Mouse (Mus musculus) erythroblast, embryonic 14.5 days (primary cell): ENCODE results near the gene Ccnj. TPM values are rescaled to one million over a fixed set of nuclear protein-coding genes. Genes with fewer than 3 reads are reported as not detected.

Experiments used
- H3K27me3 ChIP-seq: 2 replicates; pipeline ENCODE4 v1.6.1; 2012; ENCODE audit warnings: inconsistent platforms; ENCODE audit not compliant: control insufficient read depth
- H3K36me3 ChIP-seq: 2 replicates; pipeline ENCODE4 v1.6.1; 2012; ENCODE audit warnings: mild to moderate bottlenecking, inconsistent platforms; ENCODE audit not compliant: control insufficient read depth
- H3K4me1 ChIP-seq: 2 replicates; pipeline ENCODE4 v1.6.1; 2012; ENCODE audit warnings: inconsistent platforms; ENCODE audit not compliant: control insufficient read depth
- H3K4me3 ChIP-seq: replicated peaks from 2 replicates; pipeline ENCODE3; 2012; ENCODE audit warnings: moderate library complexity, mild to moderate bottlenecking, inconsistent platforms
- H3K9me3 ChIP-seq: 2 replicates; pipeline ENCODE4 v1.6.1; 2012; ENCODE audit warnings: low read length, inconsistent platforms, mixed read lengths; ENCODE audit not compliant: control insufficient read depth
- GATA1 ChIP-seq: IDR thresholded peaks from 2 replicates; pipeline ENCODE4 v1.6.1; 2012; ENCODE audit warnings: low read length, inconsistent platforms, mixed read lengths
- TAL1 ChIP-seq: IDR thresholded peaks from 3 replicates; pipeline ENCODE4 v1.6.1; 2012; ENCODE audit warnings: low read length, inconsistent platforms, mixed read lengths
- polyA plus RNA-seq: library from polyadenylated mRNA; stranded (reverse); fragments of >175 nt; gene quantifications from 2 replicates; pipeline ENCODE4 v1.2.3, GENCODE M21; 2012

The Ccnj gene
- 0.04 and 0.06 TPM in 2 replicates for polyA plus RNA-seq

DNA sequence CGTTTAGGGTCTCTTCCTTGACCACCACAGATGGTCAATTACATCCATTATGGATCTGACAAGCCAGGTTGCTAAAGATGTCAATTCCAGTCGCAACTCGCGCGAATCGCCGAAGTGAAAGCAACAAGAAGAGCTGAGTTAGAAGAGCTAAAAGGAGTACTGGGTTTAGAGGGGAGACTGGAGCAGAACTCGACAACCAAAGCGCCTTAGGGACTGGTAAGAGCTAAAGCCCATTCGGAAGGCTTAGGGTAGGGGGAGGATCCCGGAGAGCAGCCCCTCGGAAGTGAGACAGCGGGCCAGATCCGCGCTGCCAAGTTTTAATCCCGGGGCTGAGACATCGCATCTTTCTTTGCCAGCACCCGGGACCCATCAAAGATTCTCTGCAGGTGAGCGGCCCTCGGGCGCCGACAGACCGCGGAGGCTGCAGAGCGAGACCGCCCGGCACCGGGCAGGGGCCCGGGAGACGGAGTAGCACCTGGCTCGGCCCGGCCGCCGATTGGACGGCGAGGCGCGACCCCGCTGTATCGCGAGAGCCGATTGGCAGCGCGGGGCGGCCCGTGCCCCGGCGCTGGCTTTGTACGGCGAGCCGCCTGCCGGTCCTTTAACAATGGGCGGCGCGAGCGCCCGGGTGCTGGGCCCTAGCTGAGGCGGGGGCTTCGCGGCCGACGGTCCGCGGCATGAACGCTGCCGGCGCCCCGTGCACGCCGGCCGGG lies at the start of gene Ccnj:
Gene Ccnj (plus strand): TSS at position 577 of the 713 bp plus-strand sequence.
- Histone ChIP-seq H3K4me3 (peak within 1 kb of the TSS; percentile 87), H3K36me3 (peaks cover 3% of the 10 kb centered on the region; the same call in 1 of the 2 replicates), H3K4me1 (peaks cover 43% of the 10 kb centered on the region), H3K27me3 (peaks cover 26% of the 10 kb centered on the region), H3K9me3 (no peaks in the 10 kb centered on the region)
- TF ChIP-seq GATA1 (no peak), TAL1 (no peak)

DNA sequence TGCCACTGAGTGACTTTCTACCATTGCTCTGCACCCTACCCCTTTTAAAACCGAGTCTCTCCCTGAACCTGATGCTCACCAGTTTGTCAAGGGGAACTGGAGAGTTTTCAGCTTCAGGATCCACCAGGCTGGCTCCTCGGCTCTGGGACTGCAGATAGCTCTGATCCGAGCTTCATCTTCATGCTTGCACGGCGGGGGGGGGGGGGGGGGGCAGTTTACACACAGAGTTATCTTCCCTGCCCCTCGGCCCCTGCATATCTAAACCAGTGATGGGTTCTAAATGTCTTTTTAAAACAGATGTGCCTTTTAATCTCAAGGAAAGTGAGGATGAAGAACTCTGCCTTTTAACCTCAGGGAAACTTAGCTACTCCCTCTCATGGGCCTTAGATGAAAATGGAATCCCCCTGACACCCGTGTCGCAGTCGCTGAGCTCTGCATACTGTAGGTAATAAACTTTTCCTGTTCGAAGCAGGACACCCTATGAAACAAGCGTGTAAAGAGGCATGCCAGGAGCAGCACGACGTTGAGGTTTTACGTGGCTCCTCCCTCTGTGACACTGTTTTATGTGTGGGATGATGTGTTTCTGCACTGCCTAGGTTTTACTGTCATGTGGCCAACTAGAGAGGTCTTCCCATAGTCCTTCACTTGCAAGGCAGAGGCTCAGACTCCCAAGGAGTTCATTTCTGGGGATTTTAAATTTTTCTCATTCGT lies 42.9 kb upstream of the Ccnj start:
- Histone ChIP-seq H3K4me3 (no peak overlapping the region), H3K9me3 (no peaks in the 10 kb centered on the region), H3K4me1 (peaks cover 2% of the 10 kb centered on the region), H3K27me3 (0 out of 2 replicates have a peak, but pooled peaks cover 2% of the 10 kb centered on the region), H3K36me3 (no peaks in the 10 kb centered on the region)
- TF ChIP-seq GATA1, result no peak
- no peak for TF ChIP-seq TAL1

GRCm38 (mm10) chr19:40788715-40789084 lies 42.4 kb upstream of the Ccnj start:
- H3K4me1 ChIP-seq, result peaks cover 2% of the 10 kb centered on the region
- H3K27me3 ChIP-seq, result peaks cover 5% of the 10 kb centered on the region; the same call in 1 of the 2 replicates
- no peaks in the 10 kb centered on the region for H3K9me3 ChIP-seq
- TF ChIP-seq GATA1, result no peak
- no peak for TF ChIP-seq TAL1
- no peak overlapping the region for H3K4me3 ChIP-seq
- H3K36me3 ChIP-seq, result no peaks in the 10 kb centered on the region

DNA sequence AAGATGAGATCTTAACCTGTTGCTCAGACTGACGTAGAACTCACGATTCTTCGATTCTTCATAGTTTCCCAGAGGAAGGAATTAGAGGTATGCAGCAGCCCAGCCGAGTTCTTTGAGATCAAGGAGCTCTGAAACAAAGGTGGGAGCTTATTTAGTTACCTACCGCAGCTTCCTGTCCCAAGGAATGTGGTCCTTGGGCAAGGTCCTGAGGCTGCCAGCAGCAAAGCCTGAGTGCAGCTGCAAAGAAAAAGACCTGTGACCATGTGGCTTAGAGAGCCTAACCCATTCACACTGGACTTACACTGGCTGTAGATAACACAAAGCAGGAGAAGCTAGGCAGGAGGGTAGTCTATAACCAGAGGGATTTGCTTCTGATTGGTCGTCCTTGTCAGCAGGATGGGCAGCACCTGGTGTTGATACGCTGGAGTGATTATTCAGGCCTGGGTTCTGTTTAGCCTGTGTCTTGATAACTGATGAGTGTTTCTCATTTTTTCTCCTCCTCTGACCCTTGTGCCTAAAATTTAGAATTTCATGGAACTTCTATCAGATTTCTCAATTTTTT lies 25.8 kb upstream of the Ccnj start:
- Histone ChIP-seq H3K4me1 (peaks cover 7% of the 10 kb centered on the region), H3K9me3 (no peaks in the 10 kb centered on the region), H3K36me3 (no peaks in the 10 kb centered on the region), H3K4me3 (no peak overlapping the region), H3K27me3 (peaks cover 5% of the 10 kb centered on the region; the same call in 1 of the 2 replicates)
- no peak for TF ChIP-seq TAL1

DNA sequence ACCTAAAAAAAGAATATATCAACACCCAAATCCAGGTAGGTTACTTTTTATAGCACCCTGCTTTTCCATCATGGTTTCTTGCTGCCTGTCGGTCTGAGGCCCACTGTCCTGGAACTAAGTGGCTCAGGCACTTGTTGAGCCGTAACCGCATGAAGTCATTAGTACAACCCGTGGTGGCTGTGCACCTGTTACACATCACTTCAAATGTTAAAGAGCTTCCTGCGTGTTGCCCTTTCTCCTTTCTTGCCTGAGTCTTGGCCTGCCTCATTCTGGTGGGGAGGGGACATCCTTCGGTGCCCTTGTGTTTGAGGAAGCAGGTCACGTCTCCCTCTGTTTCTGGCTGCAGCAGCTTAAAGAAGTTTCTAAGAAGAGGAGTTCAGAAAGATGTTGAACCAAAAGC lies 21.2 kb upstream of the Ccnj start:
- Histone ChIP-seq H3K4me1 (peaks cover 41% of the 10 kb centered on the region), H3K27me3 (no peaks in the 10 kb centered on the region), H3K4me3 (no peak overlapping the region), H3K9me3 (no peaks in the 10 kb centered on the region), H3K36me3 (peaks cover 3% of the 10 kb centered on the region; the same call in 1 of the 2 replicates)
- no peak for TF ChIP-seq TAL1
- no peak for TF ChIP-seq GATA1

DNA sequence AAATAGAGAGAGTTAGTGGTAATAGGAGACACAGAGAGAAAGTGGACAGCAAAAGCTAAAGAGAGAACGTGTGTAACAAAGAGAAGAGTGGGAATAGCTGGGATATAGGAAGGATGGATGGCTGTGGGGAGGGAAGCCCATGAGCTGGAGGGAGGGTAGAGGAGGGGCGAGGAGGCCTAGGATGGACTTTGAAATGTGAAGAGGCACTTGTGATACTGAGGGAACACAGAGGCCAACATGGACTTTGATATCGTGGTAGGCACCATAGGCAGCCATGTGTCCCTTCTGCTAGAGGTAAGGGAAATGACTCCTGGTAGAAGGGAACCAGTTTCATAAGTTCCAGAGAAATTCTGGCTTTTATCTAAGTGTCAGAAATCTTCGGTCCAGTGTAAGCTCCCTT lies 19.2 kb upstream of the Ccnj start:
- Histone ChIP-seq H3K9me3 (no peaks in the 10 kb centered on the region), H3K27me3 (no peaks in the 10 kb centered on the region), H3K36me3 (peaks cover 3% of the 10 kb centered on the region; the same call in 1 of the 2 replicates), H3K4me3 (no peak overlapping the region), H3K4me1 (peaks cover 49% of the 10 kb centered on the region)
- no peak for TF ChIP-seq TAL1
- TF ChIP-seq GATA1, result no peak

DNA sequence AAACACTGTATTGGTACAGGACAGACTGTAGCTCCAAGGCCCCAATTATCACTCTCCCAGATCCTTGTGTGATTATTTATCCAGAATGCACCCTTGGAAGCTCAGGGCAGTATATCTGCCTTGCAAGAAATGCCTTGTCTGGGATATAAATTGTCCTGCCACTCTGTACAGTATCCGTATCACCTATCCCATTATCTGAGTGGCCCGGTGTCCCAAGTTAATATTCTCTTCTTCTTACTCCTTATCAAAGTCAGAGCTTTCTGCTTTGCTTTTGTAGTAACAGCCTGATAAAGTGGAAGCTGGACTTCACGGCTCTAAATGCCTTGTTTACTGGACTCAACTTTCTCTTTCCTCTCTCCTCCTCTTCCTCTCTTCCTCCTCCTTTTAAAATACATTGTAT lies 18.3 kb upstream of the Ccnj start:
- Histone ChIP-seq H3K9me3 (no peaks in the 10 kb centered on the region), H3K36me3 (peaks cover 3% of the 10 kb centered on the region; the same call in 1 of the 2 replicates), H3K27me3 (no peaks in the 10 kb centered on the region), H3K4me1 (peaks cover 58% of the 10 kb centered on the region), H3K4me3 (peak overlapping the region; percentile 53)
- peak; percentile 51 for TF ChIP-seq GATA1
- no peak for TF ChIP-seq TAL1

- H3K4me1 ChIP-seq, result peaks cover 64% of the 10 kb centered on the region
- H3K27me3 ChIP-seq, result no peaks in the 10 kb centered on the region
Measured at GRCm38 (mm10) chr19:40813385-40813784, 17.7 kb upstream of the Ccnj start.

GRCm38 (mm10) chr19:40815645-40816183 lies 15.4 kb upstream of the Ccnj start:
- Histone ChIP-seq H3K4me1 (peaks cover 78% of the 10 kb centered on the region), H3K4me3 (no peak overlapping the region), H3K9me3 (no peaks in the 10 kb centered on the region), H3K36me3 (peaks cover 3% of the 10 kb centered on the region; the same call in 1 of the 2 replicates), H3K27me3 (no peaks in the 10 kb centered on the region)
- TF ChIP-seq GATA1, result no peak
- TF ChIP-seq TAL1, result no peak

More at GRCm38 (mm10) chr19:40813385-40813784, 17.7 kb upstream of the Ccnj start:
- peak overlapping the region; percentile 53 for H3K4me3 ChIP-seq
- TF ChIP-seq TAL1, result peak; percentile 97
- peak; percentile 87 for TF ChIP-seq GATA1
- peaks cover 3% of the 10 kb centered on the region; the same call in 1 of the 2 replicates for H3K36me3 ChIP-seq
- no peaks in the 10 kb centered on the region for H3K9me3 ChIP-seq
